Mouse (Mus musculus): Measurements from ENCODE around the gene Rpia.

GRCm38 (mm10) chr6:70824085-70824986 is 32.3 kb upstream of the Rpia start:
- TF ChIP-seq CTCF (IDR thresholded peaks at IDR 0.05; ENCODE audit: low read depth, low read length), result no peak
- no peak for TF ChIP-seq TAL1 (conservative IDR thresholded peaks at IDR 0.05; ENCODE audit: low read depth, low read length)
- TF ChIP-seq GATA1 (IDR thresholded peaks at IDR 0.05; ENCODE audit: borderline replicate concordance, low read length), result no peak
- TF ChIP-seq GATA2 (IDR thresholded peaks at IDR 0.05; ENCODE audit: borderline replicate concordance, low read depth, low read length), result no peak
